Mouse (Mus musculus) neutrophil, adult 5-6 weeks (primary cell): Measurements from ENCODE around the gene Peli2. TPM values are rescaled to one million over a fixed set of nuclear protein-coding genes. Genes with fewer than 3 reads are reported as not detected.

Source experiments
- ATAC-seq: fragments of 151-379, 151-347 bp; 2 replicates; pipeline ENCODE4 v1.8.0; 2017; ENCODE audit warnings: mild to moderate bottlenecking, moderate TSS enrichment; ENCODE audit not compliant: insufficient number of reproducible peaks, poor library complexity, low FRiP score, severe bottlenecking; ENCODE audit errors: extremely low read depth
- total RNA-seq: library from RNA; stranded (forward); fragments of 200-1000 nt; gene quantifications from 2 replicates; pipeline ENCODE4 v1.2.3, GENCODE M21; 2017

The Peli2 gene
- total RNA-seq, 1 experiment from 2014 or later: 7.0 TPM

- ATAC-seq: no peak
These were observed 53.2 kb downstream of the Peli2 start for GRCm38 (mm10) chr14:48173840-48174239.

- no peak for ATAC-seq
These were observed 53.7 kb downstream of the Peli2 start for GRCm38 (mm10) chr14:48174356-48174755.

- no peak for ATAC-seq
These were observed 54.5 kb downstream of the Peli2 start for GRCm38 (mm10) chr14:48175115-48175514.

GRCm38 (mm10) chr14:48178304-48178995 is 57.8 kb downstream of the Peli2 start:
- ATAC-seq: no peak

GRCm38 (mm10) chr14:48179021-48179420 is 58.4 kb downstream of the Peli2 start:
- ATAC-seq: no peak

- no peak for ATAC-seq
These were observed 65.7 kb downstream of the Peli2 start for GRCm38 (mm10) chr14:48186302-48186701.

GRCm38 (mm10) chr14:48187100-48187499 is 66.5 kb downstream of the Peli2 start:
- no peak for ATAC-seq

- ATAC-seq: peak; percentile 62; the same call in 1 of the 2 replicates
These were observed 68.7 kb downstream of the Peli2 start for GRCm38 (mm10) chr14:48189330-48189729.

GRCm38 (mm10) chr14:48190946-48191345 is 70.3 kb downstream of the Peli2 start:
- no peak for ATAC-seq

GRCm38 (mm10) chr14:48191925-48192324 is 71.3 kb downstream of the Peli2 start:
- ATAC-seq: no peak

GRCm38 (mm10) chr14:48196804-48197203 is 76.2 kb downstream of the Peli2 start:
- ATAC-seq: no peak

- no peak for ATAC-seq
These were observed 76.7 kb downstream of the Peli2 start for GRCm38 (mm10) chr14:48197287-48197686.

GRCm38 (mm10) chr14:48198190-48198954 is 77.7 kb downstream of the Peli2 start:
- ATAC-seq: no peak

- ATAC-seq: no peak
These were observed 78.3 kb downstream of the Peli2 start for GRCm38 (mm10) chr14:48198957-48199356.

- no peak for ATAC-seq
These were observed 78.9 kb downstream of the Peli2 start for GRCm38 (mm10) chr14:48199506-48199905.

GRCm38 (mm10) chr14:48200291-48200690 is 79.7 kb downstream of the Peli2 start:
- no peak for ATAC-seq

GRCm38 (mm10) chr14:48200788-48201187 is 80.2 kb downstream of the Peli2 start:
- no peak for ATAC-seq

- ATAC-seq: no peak
These were observed 80.8 kb downstream of the Peli2 start for GRCm38 (mm10) chr14:48201403-48201802.

GRCm38 (mm10) chr14:48202096-48203036 is 81.7 kb downstream of the Peli2 start:
- no peak for ATAC-seq
